Mouse (Mus musculus) heart, postnatal 0 days (tissue): ENCODE measurements at regions not wholly inside any gene's neighbourhood (a gene's known extent, or its start where the extent isn't known, plus 50 kb on each side); places are given as distances from the start of the nearest gene placed in this dataset.

ENCODE experiments used
- CTCF ChIP-seq: IDR thresholded peaks from 2 replicates; pipeline ENCODE4 v1.5.1; 2016; ENCODE audit warnings: antibody characterized with exemption, control low read depth, low read depth
- EP300 ChIP-seq: IDR thresholded peaks from 2 replicates; pipeline ENCODE4 v1.6.1; 2016; ENCODE audit warnings: antibody characterized with exemption, low read depth

GRCm38 (mm10) chr12:13147251-13147650 lies 101.8 kb downstream of the Ddx1 start:
- TF ChIP-seq CTCF: no peak
- TF ChIP-seq EP300: no peak
